Mouse (Mus musculus): ENCODE results near the gene Gpr137c. TPM values are rescaled to one million over a fixed set of nuclear protein-coding genes. Genes with fewer than 3 reads are reported as not detected.

Gpr137c gene
- polyA plus RNA-seq, 1 experiment = 9.0 TPM

GRCm38 (mm10) chr14:45190999-45191398 is 28.5 kb upstream of the Gpr137c start:
- WGBS = 93% methylated on average over 2 of the region's 2 CpGs
- H3K27me3 ChIP-seq (ENCODE audit: control insufficient read depth, insufficient read depth, low read length) = no peaks in the 10 kb centered on the region
- H3K27ac ChIP-seq (ENCODE audit: control insufficient read depth, insufficient read depth, low read length) = no peak overlapping the region
- no peaks in the 10 kb centered on the region; the same call in 1 of the 2 replicates for H3K36me3 ChIP-seq (ENCODE audit: control insufficient read depth, insufficient read depth, low read length)
- no peak for DNase-seq
- H3K4me3 ChIP-seq (ENCODE audit: control insufficient read depth, insufficient read depth, low read length) = no peak overlapping the region
- no peak for TF ChIP-seq CTCF (IDR thresholded peaks at IDR 0.05; ENCODE audit: borderline replicate concordance, control insufficient read depth, extremely low read depth, insufficient read depth, low read length, poor library complexity)
- no peak for TF ChIP-seq POLR2A (IDR thresholded peaks at IDR 0.05; ENCODE audit: control insufficient read depth, extremely low read depth, insufficient read depth, low read length, poor library complexity)
- H3K4me1 ChIP-seq (replicated peaks; ENCODE audit: control insufficient read depth, insufficient read depth, low read length) = no peaks in the 10 kb centered on the region

- Histone ChIP-seq H3K4me3 (ENCODE audit: control insufficient read depth, insufficient read depth, low read length) (no peak overlapping the region), H3K36me3 (ENCODE audit: control insufficient read depth, insufficient read depth, low read length) (peaks cover 12% of the 10 kb centered on the region; the same call in 1 of the 2 replicates), H3K4me1 (replicated peaks; ENCODE audit: control insufficient read depth, insufficient read depth, low read length) (no peaks in the 10 kb centered on the region), H3K27me3 (ENCODE audit: control insufficient read depth, insufficient read depth, low read length) (no peaks in the 10 kb centered on the region), H3K27ac (ENCODE audit: control insufficient read depth, insufficient read depth, low read length) (no peak overlapping the region)
- DNase-seq = no peak
- TF ChIP-seq CTCF (IDR thresholded peaks at IDR 0.05; ENCODE audit: borderline replicate concordance, control insufficient read depth, extremely low read depth, insufficient read depth, low read length, poor library complexity) (no peak), POLR2A (IDR thresholded peaks at IDR 0.05; ENCODE audit: control insufficient read depth, extremely low read depth, insufficient read depth, low read length, poor library complexity) (no peak)
These were observed 18.9 kb upstream of the Gpr137c start for GRCm38 (mm10) chr14:45200607-45201006.

DNA sequence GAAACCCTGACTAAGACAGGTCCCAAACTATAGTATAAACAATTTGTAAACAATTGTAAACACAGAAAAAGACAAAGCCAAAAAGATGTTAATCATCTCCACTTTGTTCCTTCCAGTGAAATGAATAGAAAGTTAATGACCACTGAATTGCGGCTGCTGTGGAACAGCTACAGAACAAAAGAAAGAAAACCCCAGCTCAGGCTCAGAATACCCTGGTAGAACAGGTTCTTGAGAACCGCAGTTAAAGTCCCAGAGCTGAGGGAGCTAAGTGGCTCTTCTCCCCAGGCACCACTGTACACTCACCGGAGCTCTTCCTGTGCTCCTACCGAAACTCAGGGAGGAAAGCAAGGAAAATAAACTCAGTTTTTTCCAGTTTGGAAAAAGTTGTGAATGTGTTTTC is 8.8 kb upstream of the Gpr137c start:
- Histone ChIP-seq H3K27me3 (ENCODE audit: control insufficient read depth, insufficient read depth, low read length) (no peaks in the 10 kb centered on the region), H3K36me3 (ENCODE audit: control insufficient read depth, insufficient read depth, low read length) (peaks cover 14% of the 10 kb centered on the region), H3K4me1 (replicated peaks; ENCODE audit: control insufficient read depth, insufficient read depth, low read length) (0 out of 2 replicates have a peak, but pooled peaks cover 2% of the 10 kb centered on the region), H3K4me3 (ENCODE audit: control insufficient read depth, insufficient read depth, low read length) (no peak overlapping the region), H3K27ac (ENCODE audit: control insufficient read depth, insufficient read depth, low read length) (no peak overlapping the region)
- 93% methylated on average over 4 of the region's 4 CpGs for WGBS
- DNase-seq = no peak
- TF ChIP-seq POLR2A (IDR thresholded peaks at IDR 0.05; ENCODE audit: control insufficient read depth, extremely low read depth, insufficient read depth, low read length, poor library complexity) (no peak), CTCF (IDR thresholded peaks at IDR 0.05; ENCODE audit: borderline replicate concordance, control insufficient read depth, extremely low read depth, insufficient read depth, low read length, poor library complexity) (no peak)

GRCm38 (mm10) chr14:45211431-45211830 is 8.1 kb upstream of the Gpr137c start:
- H3K4me1 ChIP-seq (replicated peaks; ENCODE audit: control insufficient read depth, insufficient read depth, low read length) = 0 out of 2 replicates have a peak, but pooled peaks cover 2% of the 10 kb centered on the region
- H3K27me3 ChIP-seq (ENCODE audit: control insufficient read depth, insufficient read depth, low read length) = no peaks in the 10 kb centered on the region
- no peak overlapping the region for H3K4me3 ChIP-seq (ENCODE audit: control insufficient read depth, insufficient read depth, low read length)
- no peak for TF ChIP-seq CTCF (IDR thresholded peaks at IDR 0.05; ENCODE audit: borderline replicate concordance, control insufficient read depth, extremely low read depth, insufficient read depth, low read length, poor library complexity)
- no peak for TF ChIP-seq POLR2A (IDR thresholded peaks at IDR 0.05; ENCODE audit: control insufficient read depth, extremely low read depth, insufficient read depth, low read length, poor library complexity)
- 98% methylated on average over 1 of the region's 1 CpGs for WGBS
- no peak for DNase-seq
- H3K36me3 ChIP-seq (ENCODE audit: control insufficient read depth, insufficient read depth, low read length) = peaks cover 14% of the 10 kb centered on the region
- no peak overlapping the region for H3K27ac ChIP-seq (ENCODE audit: control insufficient read depth, insufficient read depth, low read length)

- H3K4me3 ChIP-seq (ENCODE audit: control insufficient read depth, insufficient read depth, low read length) = no peak overlapping the region
- DNase-seq = no peak
- peaks cover 11% of the 10 kb centered on the region for H3K4me1 ChIP-seq (replicated peaks; ENCODE audit: control insufficient read depth, insufficient read depth, low read length)
- H3K27me3 ChIP-seq (ENCODE audit: control insufficient read depth, insufficient read depth, low read length) = no peaks in the 10 kb centered on the region
- 97% methylated on average over 9 of the region's 9 CpGs for WGBS
- no peak overlapping the region for H3K27ac ChIP-seq (ENCODE audit: control insufficient read depth, insufficient read depth, low read length)
- TF ChIP-seq CTCF (IDR thresholded peaks at IDR 0.05; ENCODE audit: borderline replicate concordance, control insufficient read depth, extremely low read depth, insufficient read depth, low read length, poor library complexity) (no peak), POLR2A (IDR thresholded peaks at IDR 0.05; ENCODE audit: control insufficient read depth, extremely low read depth, insufficient read depth, low read length, poor library complexity) (no peak)
- no peaks in the 10 kb centered on the region; the same call in 1 of the 2 replicates for H3K36me3 ChIP-seq (ENCODE audit: control insufficient read depth, insufficient read depth, low read length)
These were observed 2.7 kb upstream of the Gpr137c start for GRCm38 (mm10) chr14:45216711-45217340.

GRCm38 (mm10) chr14:45217693-45218092 is 1.8 kb upstream of the Gpr137c start:
- H3K4me1 ChIP-seq (replicated peaks; ENCODE audit: control insufficient read depth, insufficient read depth, low read length) = peaks cover 9% of the 10 kb centered on the region
- no peak for TF ChIP-seq CTCF (IDR thresholded peaks at IDR 0.05; ENCODE audit: borderline replicate concordance, control insufficient read depth, extremely low read depth, insufficient read depth, low read length, poor library complexity)
- no peak for TF ChIP-seq POLR2A (IDR thresholded peaks at IDR 0.05; ENCODE audit: control insufficient read depth, extremely low read depth, insufficient read depth, low read length, poor library complexity)
- H3K27ac ChIP-seq (ENCODE audit: control insufficient read depth, insufficient read depth, low read length) = no peak overlapping the region
- WGBS = 96% methylated on average over 4 of the region's 4 CpGs
- no peaks in the 10 kb centered on the region for H3K36me3 ChIP-seq (ENCODE audit: control insufficient read depth, insufficient read depth, low read length)
- H3K4me3 ChIP-seq (ENCODE audit: control insufficient read depth, insufficient read depth, low read length) = no peak overlapping the region
- H3K27me3 ChIP-seq (ENCODE audit: control insufficient read depth, insufficient read depth, low read length) = no peaks in the 10 kb centered on the region
- no peak for DNase-seq

Measured in thymus, adult 2 months (tissue).